ENCODE assay signal across 9 mouse cellular contexts in genomic region chr11:85183284-85183779, GRCm38 (mm10). TPM values are rescaled to one million over a fixed set of nuclear protein-coding genes. Genes with fewer than 3 reads are reported as not detected.
DNase-seq lines count a peak whose midpoint lies in the region; ATAC-seq and TF ChIP-seq lines count a peak whose summit lies in the region.
"Had no signal": no experiment of that assay in that cellular context is flagged by ENCODE, and none has a peak within 500 bp of the region (broad histone marks: within the 10 kb centered on the region; RNA-seq: fewer than 3 reads in every experiment).

No protein-coding gene starts in this region.

- TF ChIP-seq RAD21 in CH12.LX (IDR thresholded peaks at IDR 0.05; ENCODE audit: low read depth, low read length) = no peak

- 0 out of 2 replicates have a peak, but pooled peaks have one; percentile 35 for ATAC-seq in frontal cortex, adult (ENCODE audit: low TSS enrichment)
- ATAC-seq in erythroid progenitor cell, adult 5-6 weeks (replicated peaks; ENCODE audit: low FRiP score, poor library complexity, severe bottlenecking) = peak; percentile 48
- peak; percentile 30; the same call in 1 of the 2 replicates for ATAC-seq in kidney, embryonic 16.5 days (ENCODE audit: low FRiP score, low TSS enrichment)
- ATAC-seq in midbrain, embryonic 14.5 days (ENCODE audit: low FRiP score, low TSS enrichment) = peak; percentile 37; the same call in 1 of the 2 replicates

- dilution Hi-C loops in CH12.LX (cut with MboI; ENCODE audit: extremely low pct_ligation_motif_present, extremely low pct_unique_long_range_greater_than_20kb, low sequenced_read_pairs) = no loop called here

- TF ChIP-seq CTCF in CH12.LX (conservative IDR thresholded peaks at IDR 0.05 in 1 of 2, IDR thresholded peaks at IDR 0.05 in 1 of 2; ENCODE audit: low read depth in 2 of 2, low read length in 2 of 2) = no peak; a peak in 1 of 4 replicates

- H3K27ac ChIP-seq in CH12.LX (ENCODE audit: insufficient read depth, low read depth) = no peak overlapping the region
- H3K27ac ChIP-seq in kidney, embryonic 16.5 days (ENCODE audit: low read length) = no peak overlapping the region
- H3K27ac ChIP-seq in midbrain, embryonic 14.5 days (replicated peaks; ENCODE audit: low read depth, low read length) = peak overlapping the region; percentile 73

- no peaks in the 10 kb centered on the region for H3K27me3 ChIP-seq in CH12.LX (replicated peaks)
- no peaks in the 10 kb centered on the region for H3K27me3 ChIP-seq in kidney, embryonic 16.5 days (ENCODE audit: insufficient read depth, low read length)
- H3K27me3 ChIP-seq in midbrain, embryonic 14.5 days (ENCODE audit: control insufficient read depth, insufficient read depth, low read length) = no peaks in the 10 kb centered on the region

- no peak for TF ChIP-seq EP300 in CH12.LX (IDR thresholded peaks at IDR 0.05; ENCODE audit: low read length)

- TF ChIP-seq POLR2A in CH12.LX (IDR thresholded peaks at IDR 0.05; ENCODE audit: low read depth, low read length) = no peak

- WGBS in kidney, embryonic 16.5 days = 19% methylated on average over 13 of the region's 13 CpGs
- 29% methylated on average over 13 of the region's 13 CpGs for WGBS in midbrain, embryonic 14.5 days

- peaks cover 0 to 8% of the 10 kb centered on the region in 2 experiments; a peak in 2 of 4 replicates for H3K4me1 ChIP-seq in CH12.LX (ENCODE audit: control insufficient read depth in 1 of 2, insufficient read depth in 2 of 2)
- H3K4me1 ChIP-seq in kidney, embryonic 16.5 days (ENCODE audit: insufficient read depth, low read length) = peaks cover 10% of the 10 kb centered on the region
- peaks cover 6% of the 10 kb centered on the region; the same call in 1 of the 2 replicates for H3K4me1 ChIP-seq in midbrain, embryonic 14.5 days (ENCODE audit: control insufficient read depth, insufficient read depth, low read length)

- H3K4me3 ChIP-seq in CH12.LX (replicated peaks in 1 of 3; ENCODE audit: low read depth in 2 of 3, low read length in 2 of 3, poor library complexity in 1 of 3) = peak overlapping the region in 2 of 3 experiments; percentile 34 to 55
- H3K4me3 ChIP-seq in kidney, embryonic 16.5 days (ENCODE audit: low read length) = peak overlapping the region; percentile 45
- H3K4me3 ChIP-seq in midbrain, embryonic 14.5 days (replicated peaks; ENCODE audit: low read depth, low read length) = peak overlapping the region; percentile 35

- H3K9ac ChIP-seq in CH12.LX (ENCODE audit: insufficient read depth, low read depth) = no peak overlapping the region
- H3K9ac ChIP-seq in kidney, embryonic 16.5 days (replicated peaks; ENCODE audit: low read length) = peak overlapping the region; percentile 51
- H3K9ac ChIP-seq in midbrain, embryonic 14.5 days (replicated peaks; ENCODE audit: low read length) = peak overlapping the region; percentile 42

- peaks cover 3% of the 10 kb centered on the region for H3K9me3 ChIP-seq in CH12.LX (replicated peaks; ENCODE audit: low read length)
- H3K9me3 ChIP-seq in kidney, embryonic 16.5 days (ENCODE audit: low read length) = no peaks in the 10 kb centered on the region
- no peaks in the 10 kb centered on the region for H3K9me3 ChIP-seq in midbrain, embryonic 14.5 days (ENCODE audit: control insufficient read depth, low read length)

- no peaks in the 10 kb centered on the region for H3K79me2 ChIP-seq in CH12.LX (replicated peaks; ENCODE audit: control insufficient read depth, extremely low read depth, insufficient read depth, poor library complexity, severe bottlenecking)

- in situ Hi-C loops in CH12.LX (cut with MboI; ENCODE audit: low pct_ligation_motif_present, low pct_unique_long_range_greater_than_20kb, low sequenced_read_pairs) = no loop called here

- H3K36me3 ChIP-seq in CH12.LX (replicated peaks in 1 of 2; ENCODE audit: control insufficient read depth in 1 of 2, insufficient read depth in 1 of 2, low read length in 1 of 2) = peaks cover 0 to 12% of the 10 kb centered on the region in 2 experiments
- 0 out of 2 replicates have a peak, but pooled peaks cover 2% of the 10 kb centered on the region for H3K36me3 ChIP-seq in kidney, embryonic 16.5 days (ENCODE audit: insufficient read depth, low read length)
- H3K36me3 ChIP-seq in midbrain, embryonic 14.5 days (ENCODE audit: control insufficient read depth, insufficient read depth, low read length) = no peaks in the 10 kb centered on the region

- H3K4me2 ChIP-seq in CH12.LX (ENCODE audit: insufficient read depth, low read depth, poor library complexity, severe bottlenecking) = peak overlapping the region; percentile 66
- peak overlapping the region; percentile 53 for H3K4me2 ChIP-seq in kidney, embryonic 16.5 days (replicated peaks; ENCODE audit: low read depth, low read length)
- H3K4me2 ChIP-seq in midbrain, embryonic 14.5 days (ENCODE audit: low read length) = peak overlapping the region; percentile 62

- DNase-seq in frontal cortex, postnatal 36 days (ENCODE audit: low spot score in 2 of 2) = no peak
- DNase-seq in CH12.LX (ENCODE audit: extremely low read depth) = no peak
- no peak for DNase-seq in midbrain, embryonic 14.5 days
- DNase-seq in layer of hippocampus, adult 9-10 months (ENCODE audit: low spot score) = no peak
- no peak for DNase-seq in retina, postnatal 1 day

TF ChIP-seq in CH12.LX, 34 proteins besides CTCF, POLR2A, EP300 and RAD21:
- TF ChIP-seq ZMIZ1 (IDR thresholded peaks at IDR 0.05; ENCODE audit: low read depth, low read length) (no peak), MXI1 (IDR thresholded peaks at IDR 0.05; ENCODE audit: low read depth, low read length) (0 out of 2 replicates have a peak, but pooled peaks have one; percentile 10)
TF ChIP-seq in CH12.LX: peak in this region for 1.

RNA-seq across cellular contexts. Expression of gene 1700125H20Rik, which starts 13.1 kb away (rescaled TPM):
- total RNA-seq in CH12.LX (2012; rRNA removed) (0.17 TPM in 1 of 2 replicates, not detected in the other), CH12.LX (2014; rRNA removed) (not detected in 2 replicates)
- polyA plus RNA-seq in CH12.LX (2012; ENCODE audit: insufficient read length, low read depth) = not detected in 2 replicates
- 6.5 TPM in 1 of 2 replicates, not detected in the other for total RNA-seq in erythroid progenitor cell, adult 5-6 weeks (2015; ENCODE audit: low replicate concordance)
- total RNA-seq in erythroid progenitor cell, adult 5-6 weeks (2017; ENCODE audit: low replicate concordance) = not detected in 2 replicates
- polyA plus RNA-seq in kidney, embryonic 16.5 days (2015; fragmentation: Nextera tagmentation; extraction: Ambion mirVana) = not detected in 2 replicates
- polyA plus RNA-seq in midbrain, embryonic 14.5 days (2014; fragmentation: Nextera tagmentation; extraction: Ambion mirVana) = 1.5 TPM in 2 replicates
- polyA plus RNA-seq: gonadal fat pad, adult 2 months had no signal

RNA-seq across cellular contexts. Expression of gene Usp32, which starts 43.4 kb away (rescaled TPM):
- total RNA-seq in CH12.LX (2012; rRNA removed) (11.0 and 11.8 TPM in 2 replicates), CH12.LX (2014; rRNA removed) (7.4 and 7.5 TPM in 2 replicates)
- 12.0 and 16.4 TPM in 2 replicates for polyA plus RNA-seq in CH12.LX (2012; ENCODE audit: insufficient read length, low read depth)
- 248 and 268 TPM in 2 replicates for total RNA-seq in erythroid progenitor cell, adult 5-6 weeks (2015; ENCODE audit: low replicate concordance)
- 357 and 586 TPM in 2 replicates for total RNA-seq in erythroid progenitor cell, adult 5-6 weeks (2017; ENCODE audit: low replicate concordance)
- polyA plus RNA-seq in kidney, embryonic 16.5 days (2015; fragmentation: Nextera tagmentation; extraction: Ambion mirVana) = 3.6 and 4.6 TPM in 2 replicates
- 17.9 and 19.9 TPM in 2 replicates for polyA plus RNA-seq in midbrain, embryonic 14.5 days (2014; fragmentation: Nextera tagmentation; extraction: Ambion mirVana)

RNA-seq across cellular contexts. Expression of gene Appbp2, which starts 51.6 kb away (rescaled TPM):
- total RNA-seq in CH12.LX (2012; rRNA removed) (31.1 and 36.7 TPM in 2 replicates), CH12.LX (2014; rRNA removed) (32.2 and 37.4 TPM in 2 replicates)
- 34.8 and 36.6 TPM in 2 replicates for polyA plus RNA-seq in CH12.LX (2012; ENCODE audit: insufficient read length, low read depth)
- total RNA-seq in erythroid progenitor cell, adult 5-6 weeks (2015; ENCODE audit: low replicate concordance) = 9.7 and 12.2 TPM in 2 replicates
- total RNA-seq in erythroid progenitor cell, adult 5-6 weeks (2017; ENCODE audit: low replicate concordance) = 8.2 and 10.3 TPM in 2 replicates
- polyA plus RNA-seq in kidney, embryonic 16.5 days (2015; fragmentation: Nextera tagmentation; extraction: Ambion mirVana) = 44.8 and 44.9 TPM in 2 replicates
- polyA plus RNA-seq in midbrain, embryonic 14.5 days (2014; fragmentation: Nextera tagmentation; extraction: Ambion mirVana) = 45.3 and 58.8 TPM in 2 replicates
